Mouse (Mus musculus): Measurements from ENCODE around the gene Il1rapl2.

DNA sequence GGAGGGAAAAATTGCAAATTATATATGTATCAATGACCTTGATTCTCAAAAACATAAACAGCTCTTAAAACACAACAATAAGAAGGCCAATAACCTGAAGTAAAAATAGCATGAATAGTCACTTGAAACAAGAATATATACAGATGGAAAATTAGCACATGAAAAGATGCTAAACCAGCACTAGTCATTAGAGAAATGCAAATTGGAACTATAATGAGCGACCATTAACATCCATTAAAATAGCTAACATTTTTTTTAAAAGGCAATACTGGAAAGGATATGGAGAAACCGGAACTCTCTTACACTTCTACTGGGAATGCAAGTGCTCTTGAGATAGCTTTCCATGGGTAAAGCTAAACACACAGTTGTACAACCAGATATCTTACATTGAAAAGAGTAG, 879.4 kb downstream of the Il1rapl2 start:
- no peak for TF ChIP-seq MAFK (IDR thresholded peaks at IDR 0.05; ENCODE audit: insufficient read depth, low read depth, low read length)
- TF ChIP-seq CHD2 (IDR thresholded peaks at IDR 0.05; ENCODE audit: low read depth, low read length): no peak
- no peak for TF ChIP-seq ZC3H11A (IDR thresholded peaks at IDR 0.05; ENCODE audit: borderline replicate concordance, low read depth, low read length)
- TF ChIP-seq HCFC1 (IDR thresholded peaks at IDR 0.05; ENCODE audit: borderline replicate concordance, insufficient read depth, low read length): no peak

Data from ES-E14 (cell line).